Mouse (Mus musculus) bone marrow, adult 2 months (tissue): ENCODE measurements around the gene Sptssb.

ENCODE experiments used
- CTCF ChIP-seq: fragments of 200-500 bp; IDR thresholded peaks from 2 replicates; pipeline ENCODE4 v1.5.1; 2011; ENCODE audit warnings: low read length, control low read depth; ENCODE audit not compliant: control insufficient read depth, insufficient read depth
- POLR2A ChIP-seq: fragments of 200-500 bp; IDR thresholded peaks from 2 replicates; pipeline ENCODE4 v1.6.1; 2011; ENCODE audit warnings: low read depth, mild to moderate bottlenecking, control low read depth, low read length, borderline replicate concordance; ENCODE audit not compliant: control insufficient read depth

GRCm38 (mm10) chr3:69792823-69793417 is 66.8 kb downstream of the Sptssb start:
- no peak for TF ChIP-seq CTCF
- no peak for TF ChIP-seq POLR2A
